Mouse (Mus musculus) brain, embryonic 14.5 days (tissue): ENCODE data around the gene Ghrl.
"Not testable (repeated sequence)": the region's sequence is repeated elsewhere in the genome, so short reads cannot be mapped to it uniquely, and the experiment has no call there.

ENCODE experiments used
- CTCF ChIP-seq: fragments of 200-500 bp; IDR thresholded peaks from 2 replicates; pipeline ENCODE4 v1.5.1; 2012; ENCODE audit warnings: inconsistent platforms, mild to moderate bottlenecking, moderate library complexity, borderline replicate concordance; ENCODE audit not compliant: insufficient read depth, insufficient read length; ENCODE audit errors: extremely low read depth
- POLR2A ChIP-seq: fragments of 200-500 bp; IDR thresholded peaks from 2 replicates; pipeline ENCODE4 v1.6.1; 2012; ENCODE audit warnings: mild to moderate bottlenecking, inconsistent platforms, borderline replicate concordance; ENCODE audit not compliant: poor library complexity, insufficient read depth, insufficient read length, severe bottlenecking; ENCODE audit errors: extremely low read depth

- not testable (repeated sequence) for TF ChIP-seq POLR2A, CTCF
Measured at GRCm38 (mm10) chr6:113713389-113713788, 6.3 kb downstream of the Ghrl start.
